Mouse (Mus musculus): ENCODE data around the gene Nceh1. TPM values are rescaled to one million over a fixed set of nuclear protein-coding genes. Genes with fewer than 3 reads are reported as not detected.

Gene Nceh1
- polyA plus RNA-seq (2014; fragmentation: Nextera tagmentation; extraction: Ambion mirVana), result 6.7 and 7.5 TPM in 2 replicates

- Histone ChIP-seq H3K27me3 (ENCODE audit: control insufficient read depth, insufficient read depth, low read length) (no peaks in the 10 kb centered on the region), H3K4me2 (replicated peaks; ENCODE audit: low read depth, low read length) (peak within 1 kb of the TSS; percentile 94), H3K36me3 (ENCODE audit: control insufficient read depth, insufficient read depth, low read length) (no peaks in the 10 kb centered on the region), H3K4me1 (ENCODE audit: control insufficient read depth, insufficient read depth, low read length) (peaks cover 6% of the 10 kb centered on the region; the same call in 1 of the 2 replicates), H3K9ac (replicated peaks; ENCODE audit: low read depth, low read length) (peak within 1 kb of the TSS; percentile 36; the same call in 1 of the 2 replicates), H3K4me3 (ENCODE audit: low read depth, low read length) (peak within 1 kb of the TSS; percentile 63), H3K27ac (ENCODE audit: low read length) (no peak within 1 kb of the TSS), H3K9me3 (ENCODE audit: control insufficient read depth, low read depth, low read length) (no peaks in the 10 kb centered on the region)
- under 1% methylated on average over 54 of the region's 54 CpGs for WGBS
- peak; percentile 98 for ATAC-seq (ENCODE audit: insufficient number of reproducible peaks, insufficient read depth, low FRiP score, low read depth)
These were observed at the start of gene Nceh1 for GRCm38 (mm10) chr3:27182733-27183600. Nceh1 (plus strand) TSS chr3:27182965.

DNA sequence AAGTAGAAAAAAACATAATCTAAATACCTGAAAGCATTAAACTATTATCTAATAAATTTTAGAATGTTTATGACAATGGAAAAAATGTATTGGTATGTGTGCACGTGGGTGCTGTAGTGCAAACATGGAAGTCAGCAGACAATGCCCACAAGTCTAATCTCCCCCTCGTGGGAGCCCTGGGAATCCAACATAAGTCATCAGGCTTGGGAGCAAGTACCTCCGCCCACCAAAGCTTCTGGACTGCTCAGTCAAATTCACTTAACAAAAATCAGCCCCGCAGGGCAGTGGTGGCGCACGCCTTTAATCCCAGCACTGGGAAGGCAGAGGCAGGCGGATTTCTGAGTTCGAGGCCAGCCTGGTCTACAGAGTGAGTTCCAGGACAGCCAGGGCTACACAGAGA lies 42.7 kb upstream of the Nceh1 start:
- Histone ChIP-seq H3K27ac (ENCODE audit: low read length) (no peak overlapping the region), H3K27me3 (ENCODE audit: control insufficient read depth, insufficient read depth, low read length) (no peaks in the 10 kb centered on the region), H3K9ac (replicated peaks; ENCODE audit: low read depth, low read length) (no peak overlapping the region), H3K36me3 (ENCODE audit: control insufficient read depth, insufficient read depth, low read length) (peaks cover 60% of the 10 kb centered on the region), H3K9me3 (ENCODE audit: control insufficient read depth, low read depth, low read length) (no peaks in the 10 kb centered on the region), H3K4me2 (replicated peaks; ENCODE audit: low read depth, low read length) (no peak overlapping the region), H3K4me3 (ENCODE audit: low read depth, low read length) (no peak overlapping the region), H3K4me1 (ENCODE audit: control insufficient read depth, insufficient read depth, low read length) (no peaks in the 10 kb centered on the region)
- ATAC-seq (ENCODE audit: insufficient number of reproducible peaks, insufficient read depth, low FRiP score, low read depth), result no peak
- 77% methylated on average over 8 of the region's 8 CpGs for WGBS

- H3K4me2 ChIP-seq (replicated peaks; ENCODE audit: low read depth, low read length), result no peak overlapping the region
- no peak overlapping the region for H3K27ac ChIP-seq (ENCODE audit: low read length)
- H3K4me1 ChIP-seq (ENCODE audit: control insufficient read depth, insufficient read depth, low read length), result no peaks in the 10 kb centered on the region
- no peak overlapping the region for H3K9ac ChIP-seq (replicated peaks; ENCODE audit: low read depth, low read length)
- no peaks in the 10 kb centered on the region for H3K9me3 ChIP-seq (ENCODE audit: control insufficient read depth, low read depth, low read length)
- H3K27me3 ChIP-seq (ENCODE audit: control insufficient read depth, insufficient read depth, low read length), result no peaks in the 10 kb centered on the region
- WGBS, result 88% methylated on average over 7 of the region's 7 CpGs
- no peak overlapping the region for H3K4me3 ChIP-seq (ENCODE audit: low read depth, low read length)
- no peak for ATAC-seq (ENCODE audit: insufficient number of reproducible peaks, insufficient read depth, low FRiP score, low read depth)
- H3K36me3 ChIP-seq (ENCODE audit: control insufficient read depth, insufficient read depth, low read length), result peaks cover 47% of the 10 kb centered on the region
These were observed 39.2 kb upstream of the Nceh1 start for GRCm38 (mm10) chr3:27143570-27143969.

DNA sequence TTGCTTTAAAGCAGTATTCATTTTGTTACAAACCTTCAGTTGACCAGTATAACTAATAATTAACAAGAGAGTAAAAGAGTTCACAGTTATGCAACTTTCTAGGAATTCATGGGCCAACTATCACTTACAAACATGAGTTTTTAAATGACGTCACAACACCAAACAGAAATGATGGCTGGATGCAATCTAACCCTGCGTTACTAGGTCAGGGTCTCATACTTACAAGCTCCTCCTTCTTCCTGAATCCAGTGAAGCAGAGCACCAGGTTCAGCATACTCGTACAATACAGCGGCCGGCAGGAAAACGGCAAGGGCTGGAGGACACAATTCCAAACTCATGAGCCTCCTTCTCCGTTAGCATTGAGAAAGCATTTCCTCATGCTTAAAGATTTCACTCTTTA lies 37.0 kb upstream of the Nceh1 start:
- ATAC-seq (ENCODE audit: insufficient number of reproducible peaks, insufficient read depth, low FRiP score, low read depth), result no peak
- H3K36me3 ChIP-seq (ENCODE audit: control insufficient read depth, insufficient read depth, low read length), result peaks cover 40% of the 10 kb centered on the region
- H3K9ac ChIP-seq (replicated peaks; ENCODE audit: low read depth, low read length), result no peak overlapping the region
- no peaks in the 10 kb centered on the region for H3K27me3 ChIP-seq (ENCODE audit: control insufficient read depth, insufficient read depth, low read length)
- H3K4me2 ChIP-seq (replicated peaks; ENCODE audit: low read depth, low read length), result no peak overlapping the region
- no peaks in the 10 kb centered on the region for H3K4me1 ChIP-seq (ENCODE audit: control insufficient read depth, insufficient read depth, low read length)
- no peak overlapping the region for H3K4me3 ChIP-seq (ENCODE audit: low read depth, low read length)
- 96% methylated on average over 7 of the region's 7 CpGs for whole genome bisulfite sequencing
- no peak overlapping the region for H3K27ac ChIP-seq (ENCODE audit: low read length)
- no peaks in the 10 kb centered on the region for H3K9me3 ChIP-seq (ENCODE audit: control insufficient read depth, low read depth, low read length)

DNA sequence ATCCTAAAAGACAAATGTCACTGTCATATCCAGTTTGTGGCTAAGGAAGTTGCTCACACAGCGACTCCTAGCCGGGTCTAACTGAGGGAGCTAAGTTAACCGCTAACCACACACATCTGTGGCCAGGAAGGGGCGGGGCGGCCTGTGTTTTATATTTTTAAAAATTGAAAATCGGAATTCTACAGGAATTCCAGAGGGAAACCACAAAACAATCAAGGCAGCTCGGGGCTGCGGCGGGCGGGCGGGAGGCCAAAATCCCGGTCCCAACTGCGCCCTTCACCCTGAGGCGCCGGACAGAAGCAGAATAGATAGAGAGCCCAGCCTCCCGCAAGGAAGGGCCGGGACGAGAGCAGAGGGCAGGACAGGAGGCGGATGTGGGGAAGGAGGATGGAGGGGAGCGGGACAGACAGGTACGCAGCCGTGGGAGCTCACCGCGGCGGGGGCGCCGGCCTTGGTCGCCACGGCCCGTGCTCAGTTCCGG lies 29.5 kb upstream of the Nceh1 start:
- peaks cover 6% of the 10 kb centered on the region; the same call in 1 of the 2 replicates for H3K36me3 ChIP-seq (ENCODE audit: control insufficient read depth, insufficient read depth, low read length)
- peaks cover 14% of the 10 kb centered on the region for H3K4me1 ChIP-seq (ENCODE audit: control insufficient read depth, insufficient read depth, low read length)
- under 1% methylated on average over 31 of the region's 31 CpGs for WGBS
- no peaks in the 10 kb centered on the region for H3K9me3 ChIP-seq (ENCODE audit: control insufficient read depth, low read depth, low read length)
- no peaks in the 10 kb centered on the region for H3K27me3 ChIP-seq (ENCODE audit: control insufficient read depth, insufficient read depth, low read length)
- peak overlapping the region; percentile 68; the same call in 1 of the 2 replicates for H3K27ac ChIP-seq (ENCODE audit: low read length)
- H3K9ac ChIP-seq (replicated peaks; ENCODE audit: low read depth, low read length), result peak overlapping the region; percentile 71
- peak; percentile 63 for ATAC-seq (ENCODE audit: insufficient number of reproducible peaks, insufficient read depth, low FRiP score, low read depth)
- peak overlapping the region; percentile 56 for H3K4me2 ChIP-seq (replicated peaks; ENCODE audit: low read depth, low read length)
- H3K4me3 ChIP-seq (ENCODE audit: low read depth, low read length), result peak overlapping the region; percentile 80

GRCm38 (mm10) chr3:27153701-27154209 lies 29.0 kb upstream of the Nceh1 start, which contains the start of gene Ect2:
Ect2 (minus strand) TSS chr3:27153878.
- ATAC-seq (ENCODE audit: insufficient number of reproducible peaks, insufficient read depth, low FRiP score, low read depth), result peak; percentile 98
- WGBS, result under 1% methylated on average over 37 of the region's 37 CpGs
- H3K4me2 ChIP-seq (replicated peaks; ENCODE audit: low read depth, low read length), result peak within 1 kb of the TSS; percentile 56

GRCm38 (mm10) chr3:27154280-27154679 lies 28.5 kb upstream of the Nceh1 start:
- 63% methylated on average over 2 of the region's 2 CpGs for WGBS
- Histone ChIP-seq H3K4me3 (ENCODE audit: low read depth, low read length) (peak overlapping the region; percentile 80), H3K4me1 (ENCODE audit: control insufficient read depth, insufficient read depth, low read length) (peaks cover 14% of the 10 kb centered on the region), H3K27me3 (ENCODE audit: control insufficient read depth, insufficient read depth, low read length) (no peaks in the 10 kb centered on the region), H3K36me3 (ENCODE audit: control insufficient read depth, insufficient read depth, low read length) (peaks cover 4% of the 10 kb centered on the region; the same call in 1 of the 2 replicates), H3K27ac (ENCODE audit: low read length) (peak overlapping the region; percentile 68), H3K9ac (replicated peaks; ENCODE audit: low read depth, low read length) (no peak overlapping the region; the same call in 1 of the 2 replicates), H3K4me2 (replicated peaks; ENCODE audit: low read depth, low read length) (peak overlapping the region; percentile 43), H3K9me3 (ENCODE audit: control insufficient read depth, low read depth, low read length) (no peaks in the 10 kb centered on the region)
- ATAC-seq (ENCODE audit: insufficient number of reproducible peaks, insufficient read depth, low FRiP score, low read depth), result no peak

More at GRCm38 (mm10) chr3:27153701-27154209, 29.0 kb upstream of the Nceh1 start, which contains the start of gene Ect2:
- no peaks in the 10 kb centered on the region for H3K9me3 ChIP-seq (ENCODE audit: control insufficient read depth, low read depth, low read length)
- H3K9ac ChIP-seq (replicated peaks; ENCODE audit: low read depth, low read length), result peak within 1 kb of the TSS; percentile 71
- H3K27ac ChIP-seq (ENCODE audit: low read length), result peak within 1 kb of the TSS; percentile 68
- no peaks in the 10 kb centered on the region for H3K27me3 ChIP-seq (ENCODE audit: control insufficient read depth, insufficient read depth, low read length)
- H3K36me3 ChIP-seq (ENCODE audit: control insufficient read depth, insufficient read depth, low read length), result peaks cover 4% of the 10 kb centered on the region; the same call in 1 of the 2 replicates
- H3K4me3 ChIP-seq (ENCODE audit: low read depth, low read length), result peak within 1 kb of the TSS; percentile 80
- H3K4me1 ChIP-seq (ENCODE audit: control insufficient read depth, insufficient read depth, low read length), result peaks cover 14% of the 10 kb centered on the region

- WGBS, result 21% methylated on average over 6 of the region's 6 CpGs
- H3K4me2 ChIP-seq (replicated peaks; ENCODE audit: low read depth, low read length), result no peak overlapping the region
- peaks cover 14% of the 10 kb centered on the region for H3K4me1 ChIP-seq (ENCODE audit: control insufficient read depth, insufficient read depth, low read length)
- H3K9ac ChIP-seq (replicated peaks; ENCODE audit: low read depth, low read length), result no peak overlapping the region
- H3K4me3 ChIP-seq (ENCODE audit: low read depth, low read length), result no peak overlapping the region
- no peaks in the 10 kb centered on the region; the same call in 1 of the 2 replicates for H3K36me3 ChIP-seq (ENCODE audit: control insufficient read depth, insufficient read depth, low read length)
- no peaks in the 10 kb centered on the region for H3K27me3 ChIP-seq (ENCODE audit: control insufficient read depth, insufficient read depth, low read length)
- peak; percentile 42 for ATAC-seq (ENCODE audit: insufficient number of reproducible peaks, insufficient read depth, low FRiP score, low read depth)
- peak overlapping the region; percentile 68 for H3K27ac ChIP-seq (ENCODE audit: low read length)
- H3K9me3 ChIP-seq (ENCODE audit: control insufficient read depth, low read depth, low read length), result no peaks in the 10 kb centered on the region
These were observed 27.5 kb upstream of the Nceh1 start for GRCm38 (mm10) chr3:27155051-27155855.

All from stomach, embryonic 14.5 days (tissue).